Mouse (Mus musculus): ENCODE measurements at regions not wholly inside any gene's neighbourhood (a gene's known extent, or its start where the extent isn't known, plus 50 kb on each side); places are given as distances from the start of the nearest gene placed in this dataset.

- DNase-seq (ENCODE audit: low read depth, low spot score): no peak
These were observed 64.4 kb upstream of the Clint1 start for GRCm38 (mm10) chr11:45787408-45787807.

- no peak for DNase-seq (ENCODE audit: low read depth, low spot score)
These were observed 62.0 kb upstream of the Clint1 start for GRCm38 (mm10) chr11:45789886-45790285.

GRCm38 (mm10) chr11:45790504-45790903, 61.3 kb upstream of the Clint1 start:
- no peak for DNase-seq (ENCODE audit: low read depth, low spot score)

GRCm38 (mm10) chr11:45791696-45792095, 60.2 kb upstream of the Clint1 start:
- no peak for DNase-seq (ENCODE audit: low read depth, low spot score)

GRCm38 (mm10) chr11:45794361-45794981, 57.4 kb upstream of the Clint1 start:
- peak; percentile 63 for DNase-seq (ENCODE audit: low read depth, low spot score)

GRCm38 (mm10) chr11:45795322-45795721, 56.5 kb upstream of the Clint1 start:
- DNase-seq (ENCODE audit: low read depth, low spot score): no peak

GRCm38 (mm10) chr11:45795731-45796130, 56.1 kb upstream of the Clint1 start:
- peak; percentile 87 for DNase-seq (ENCODE audit: low read depth, low spot score)

GRCm38 (mm10) chr11:45799732-45800386, 52.0 kb upstream of the Clint1 start:
- DNase-seq (ENCODE audit: low read depth, low spot score): peak; percentile 45

Data from R1 (cell line).